Mouse (Mus musculus) frontal cortex, adult (tissue): ENCODE measurements around the gene Aunip.
A peak's percentile ranks its signal among the peaks of the same experiment; 100 is the strongest.

ENCODE experiments used
- ATAC-seq: cut with Nextera tagmentation; 2 replicates; pipeline ENCODE4 v1.9.2; 2017; ENCODE audit warnings: mild to moderate bottlenecking, moderate library complexity, mixed read lengths; ENCODE audit not compliant: low TSS enrichment

Aunip gene

DNA sequence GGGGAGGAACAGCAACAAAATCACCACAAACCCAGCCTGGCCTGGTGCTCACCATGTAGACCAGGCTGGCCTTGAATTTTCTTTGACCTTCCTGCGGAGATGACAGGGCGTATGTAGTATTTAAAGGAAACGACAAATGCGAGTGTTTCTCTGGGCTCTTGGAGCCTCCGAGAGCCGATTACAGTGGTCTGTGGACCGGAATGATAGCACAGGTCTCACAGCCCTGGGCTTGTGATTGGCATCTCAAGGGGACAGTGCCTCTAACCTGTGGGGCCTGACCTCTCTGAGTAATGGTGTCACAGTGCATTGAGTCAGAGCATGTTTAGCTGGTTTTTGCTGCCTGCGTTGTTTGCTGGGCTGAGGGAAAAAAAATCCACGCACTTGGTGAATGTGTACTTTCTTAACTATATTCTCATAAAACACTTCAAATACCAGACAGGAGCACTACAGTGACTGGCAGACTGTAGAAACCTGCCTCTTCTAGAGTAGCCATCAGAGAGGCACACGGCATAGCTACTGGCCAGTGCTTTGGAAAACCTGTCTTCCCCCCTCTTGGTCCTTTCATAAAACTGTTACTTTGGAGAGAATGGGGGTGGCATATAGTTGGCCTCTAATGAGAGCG is 3.6 kb downstream of the Aunip start:
- no peak for ATAC-seq

DNA sequence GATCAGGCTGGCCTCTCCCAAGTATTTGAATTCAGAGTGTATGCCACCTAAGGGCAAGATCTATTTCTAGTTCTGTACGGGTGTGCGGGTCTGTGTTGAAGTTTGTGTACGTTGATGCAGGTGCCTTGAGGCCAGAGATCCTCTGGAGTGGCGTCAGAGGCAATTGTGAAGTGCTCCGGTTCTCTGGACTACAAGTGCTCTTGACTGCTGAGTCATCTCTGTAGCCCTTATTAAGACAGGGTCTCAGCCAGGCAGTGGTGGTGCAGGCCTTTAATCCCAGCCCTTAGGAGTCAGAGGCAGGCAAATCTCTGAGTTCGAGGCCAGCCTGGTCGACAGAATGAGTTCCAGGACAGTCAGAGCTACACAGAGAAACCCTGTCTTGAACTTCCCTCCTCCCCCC is 4.8 kb downstream of the Aunip start:
- ATAC-seq, result no peak

GRCm38 (mm10) chr4:134516981-134517380 is 6.2 kb downstream of the Aunip start:
- peak; percentile 75 for ATAC-seq

DNA sequence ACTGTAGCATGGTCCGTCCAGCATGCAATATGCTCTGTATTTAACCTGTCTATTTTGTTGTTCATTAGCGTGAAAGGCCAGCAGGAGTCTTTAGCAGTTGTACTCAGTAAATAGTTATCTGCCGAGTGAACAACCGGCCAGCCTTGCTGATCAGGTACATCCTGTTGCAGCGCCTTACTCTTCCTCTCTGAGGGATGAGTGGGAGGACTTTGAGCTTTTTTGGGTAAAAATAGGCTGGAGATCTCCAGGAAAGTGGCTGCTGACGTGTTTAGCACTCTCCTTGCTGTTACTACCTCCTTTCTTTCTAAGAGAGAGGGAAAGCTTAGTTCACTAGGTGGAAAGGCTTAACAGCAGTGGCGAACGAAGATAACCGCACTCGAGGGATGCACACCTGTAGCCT is 6.9 kb downstream of the Aunip start:
- peak; percentile 78 for ATAC-seq

GRCm38 (mm10) chr4:134518541-134518940 is 7.7 kb downstream of the Aunip start:
- no peak for ATAC-seq

GRCm38 (mm10) chr4:134519281-134519680 is 8.5 kb downstream of the Aunip start:
- no peak for ATAC-seq

- no peak for ATAC-seq
These were observed 12.6 kb downstream of the Aunip start for GRCm38 (mm10) chr4:134523447-134523846.

DNA sequence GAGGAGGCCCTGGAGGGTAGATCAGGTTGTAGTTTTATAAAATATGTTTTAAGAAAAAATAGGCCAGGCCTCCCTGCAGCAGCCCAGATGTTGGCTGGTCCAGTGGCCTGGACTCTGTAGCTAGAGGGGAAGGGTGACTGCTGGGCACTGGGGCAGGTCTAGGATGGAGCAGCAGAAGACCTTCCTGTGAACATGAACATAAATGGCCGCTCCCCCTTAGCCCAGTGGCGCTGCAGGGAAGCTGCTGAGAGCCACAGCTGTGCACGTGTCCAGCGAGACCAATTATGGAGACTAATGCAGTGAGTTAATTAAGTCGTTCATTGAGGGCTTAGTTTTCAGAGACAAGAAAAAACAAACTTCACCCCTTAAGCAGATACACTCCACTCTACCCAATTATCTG is 15.0 kb downstream of the Aunip start:
- no peak for ATAC-seq

GRCm38 (mm10) chr4:134526220-134526619 is 15.4 kb downstream of the Aunip start:
- ATAC-seq, result no peak

DNA sequence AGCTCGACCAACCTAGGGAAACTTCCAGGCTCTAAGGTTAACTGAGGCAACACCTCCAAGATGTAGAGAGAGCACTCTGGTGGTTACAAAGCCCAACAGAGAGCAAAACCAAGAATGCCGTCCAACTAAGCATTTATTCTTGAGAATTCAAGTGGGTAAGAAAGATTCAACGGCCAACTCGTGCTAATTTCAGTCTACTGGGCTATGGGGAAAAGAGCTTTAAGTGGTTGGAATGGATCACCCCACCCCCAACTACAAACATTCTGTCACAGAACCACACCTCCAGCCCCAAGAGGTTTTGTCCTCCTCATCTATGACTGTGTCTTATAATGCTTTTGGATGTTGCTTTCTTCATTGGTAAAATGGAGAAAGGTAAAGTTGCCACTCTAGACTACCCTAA is 22.1 kb downstream of the Aunip start:
- no peak for ATAC-seq

DNA sequence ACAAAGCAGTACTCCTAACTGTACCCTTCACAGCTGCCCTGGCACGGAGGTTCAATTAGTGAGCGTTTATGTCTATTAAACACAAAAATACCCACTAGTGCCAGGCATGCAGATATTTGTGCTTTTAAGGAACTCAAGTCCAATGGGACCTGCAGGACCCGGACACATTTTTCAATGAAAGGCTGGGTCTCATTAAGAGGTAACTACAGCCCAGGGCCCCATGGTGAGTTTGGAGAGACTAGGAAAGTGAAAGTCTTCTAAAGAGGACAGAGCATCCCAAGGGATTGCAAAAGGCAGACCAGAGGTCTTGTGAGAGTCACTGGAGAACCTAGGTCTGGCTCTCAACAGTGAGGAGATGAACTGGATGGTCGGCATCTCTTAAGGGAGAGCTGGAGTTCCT is 22.6 kb downstream of the Aunip start:
- no peak for ATAC-seq

- ATAC-seq, result peak; percentile 24; the same call in 1 of the 2 replicates
These were observed 23.5 kb downstream of the Aunip start for GRCm38 (mm10) chr4:134534124-134534886.

GRCm38 (mm10) chr4:134534932-134535786 is 24.4 kb downstream of the Aunip start, which contains the start of gene Mtfr1l:
TSS of gene Mtfr1l (minus strand) at chr4:134535387.
- ATAC-seq, result peak; percentile 96

GRCm38 (mm10) chr4:134535787-134536151 is 25.0 kb downstream of the Aunip start:
- 0 out of 2 replicates have a peak, but pooled peaks have one; percentile 2 for ATAC-seq

GRCm38 (mm10) chr4:134538997-134539580 is 28.3 kb downstream of the Aunip start:
- ATAC-seq, result no peak

DNA sequence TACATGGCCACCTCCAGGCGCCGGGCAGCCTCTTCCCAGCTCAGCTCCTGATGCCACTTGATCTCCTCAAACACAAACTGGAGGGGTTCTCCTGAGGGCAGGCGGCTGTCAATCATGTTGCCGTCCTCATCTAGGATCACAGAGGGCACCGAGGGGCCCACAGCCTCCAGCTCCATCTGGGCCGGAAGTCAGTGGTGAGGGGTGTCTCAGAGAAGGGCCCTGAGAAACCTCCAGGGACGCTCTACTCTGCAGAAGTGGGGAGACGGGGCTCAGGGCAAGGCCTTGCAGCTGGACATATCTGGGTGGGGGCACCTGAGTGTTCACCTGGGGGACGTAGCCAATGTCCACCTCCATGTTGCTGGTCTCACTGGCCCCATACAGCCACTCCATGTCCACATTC is 31.9 kb downstream of the Aunip start:
- ATAC-seq, result no peak

DNA sequence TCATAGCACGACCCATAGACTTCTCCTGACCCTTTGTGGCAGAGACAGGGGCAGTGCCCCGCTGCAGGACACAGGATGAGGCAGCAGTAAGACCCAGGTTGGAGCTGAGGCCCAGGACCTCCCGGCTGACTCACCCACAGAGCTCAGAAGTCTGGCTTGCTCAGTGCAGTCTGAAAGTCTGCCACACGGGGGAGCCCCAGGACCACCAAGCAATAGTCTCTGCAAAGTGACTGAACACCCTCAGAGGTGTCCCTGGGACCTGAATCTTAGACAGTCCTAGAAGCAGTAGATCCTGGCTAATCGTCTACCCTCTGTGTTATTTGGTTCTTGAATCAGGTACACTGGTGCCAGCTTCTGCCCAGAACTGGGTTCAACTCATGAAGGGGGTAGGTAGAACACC is 32.5 kb downstream of the Aunip start:
- peak; percentile 79 for ATAC-seq

DNA sequence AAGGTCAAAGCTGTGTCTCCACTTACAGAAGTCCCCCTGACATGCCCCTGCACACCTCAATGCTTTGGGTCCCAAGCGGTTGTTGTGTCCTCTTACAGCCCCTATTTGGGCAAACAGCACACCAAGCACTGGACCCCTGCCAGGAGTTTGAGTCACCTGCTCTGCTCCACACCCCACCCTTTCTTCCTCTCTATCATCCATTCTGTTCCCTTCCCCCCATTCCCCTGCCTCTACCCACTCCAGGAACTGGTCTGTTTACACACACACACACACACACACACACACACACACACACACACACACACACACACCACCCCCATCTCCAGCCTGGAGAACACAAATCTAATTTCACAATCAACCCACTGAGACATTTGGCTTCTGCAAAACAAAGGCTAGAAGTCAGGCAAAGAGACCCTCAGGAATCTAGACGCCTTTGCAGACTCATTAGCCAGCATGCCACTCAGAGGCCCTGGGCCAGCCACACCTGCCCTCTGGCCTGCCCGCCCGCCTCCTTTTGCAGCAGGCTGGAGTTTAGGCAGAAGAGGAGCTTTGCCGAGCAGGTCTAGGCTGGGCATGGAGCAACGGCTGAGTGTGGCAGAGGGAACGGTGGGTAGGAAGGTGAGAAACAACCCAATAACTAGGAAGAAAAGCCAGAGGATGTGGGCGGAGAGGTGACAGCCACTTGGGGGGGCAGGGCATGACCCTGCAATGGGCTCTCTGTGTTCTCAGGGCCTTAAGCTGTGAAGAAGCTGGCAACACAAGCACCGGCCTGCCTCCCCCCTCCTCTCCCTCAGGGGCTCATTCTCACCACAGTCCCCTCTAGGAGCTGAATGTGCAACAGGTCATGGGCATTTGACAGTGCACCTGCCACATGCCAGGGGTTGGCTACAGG is 36.3 kb downstream of the Aunip start:
- no peak for ATAC-seq

DNA sequence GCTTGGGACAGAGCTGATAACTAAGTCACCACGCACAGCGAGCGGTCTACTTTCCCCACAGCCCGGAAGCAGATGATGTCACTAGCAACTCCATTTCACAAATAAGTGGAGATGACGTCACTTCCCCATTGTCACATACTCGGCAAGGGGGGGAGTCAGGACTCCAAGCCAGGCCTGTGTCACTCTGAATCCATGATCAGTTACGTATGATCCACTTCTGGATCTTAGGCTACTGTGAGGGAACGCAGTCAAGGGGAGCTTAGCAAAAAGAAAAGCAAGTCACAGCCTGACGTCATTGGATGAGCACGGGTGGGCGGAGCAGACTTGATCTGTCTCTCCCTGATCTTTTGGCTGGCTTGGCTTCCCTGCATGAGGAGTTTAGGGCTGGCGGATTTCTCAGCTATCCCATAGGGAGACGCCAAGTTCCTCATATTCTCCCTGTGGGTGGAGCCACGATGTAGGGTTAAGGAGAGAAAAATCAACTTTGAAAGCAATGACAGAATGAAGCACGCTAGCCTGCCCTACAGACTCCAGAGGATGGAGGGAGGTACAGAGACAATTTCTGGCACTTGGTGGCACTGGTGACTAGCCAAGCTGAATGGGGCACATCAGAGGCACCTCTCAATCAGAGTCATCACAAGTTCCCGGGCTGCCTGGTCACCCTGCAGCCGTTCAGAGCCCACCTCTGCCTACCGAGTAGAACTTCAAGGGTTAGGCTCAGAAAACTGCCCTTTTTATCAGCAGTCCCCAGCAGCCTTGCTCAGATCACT is 37.6 kb downstream of the Aunip start:
- peak; percentile 16; the same call in 1 of the 2 replicates for ATAC-seq

- ATAC-seq, result no peak
These were observed 39.1 kb downstream of the Aunip start for GRCm38 (mm10) chr4:134549899-134550298.
